Mouse (Mus musculus) brown adipose tissue, adult 24 weeks (tissue): ENCODE measurements around the gene Atp8a2. TPM values are rescaled to one million over a fixed set of nuclear protein-coding genes. Genes with fewer than 3 reads are reported as not detected.

Experiments
- H3K27ac ChIP-seq: fragments of 200-500 bp; replicated peaks from 2 replicates; pipeline ENCODE4 v1.5.1; 2012; ENCODE audit warnings: low read depth, mild to moderate bottlenecking, low read length
- H3K4me1 ChIP-seq: fragments of 200-500 bp; 2 replicates; pipeline ENCODE4 v1.6.1; 2012; ENCODE audit warnings: low read length, mixed read lengths; ENCODE audit not compliant: control insufficient read depth, insufficient read depth, insufficient read length
- H3K4me3 ChIP-seq: fragments of 200-500 bp; 2 replicates; pipeline ENCODE4 v1.5.1; 2012; ENCODE audit warnings: low read depth, mild to moderate bottlenecking, low read length, moderate library complexity; ENCODE audit not compliant: insufficient read depth
- polyA plus RNA-seq: library from polyadenylated mRNA; stranded (reverse); fragments of >200 nt; gene quantifications from 2 replicates; pipeline ENCODE4 v1.2.4, GENCODE M21; 2012; ENCODE audit not compliant: missing spikeins, insufficient read depth, insufficient read length

The Atp8a2 gene
- polyA plus RNA-seq, 1 experiment, result not detected

DNA sequence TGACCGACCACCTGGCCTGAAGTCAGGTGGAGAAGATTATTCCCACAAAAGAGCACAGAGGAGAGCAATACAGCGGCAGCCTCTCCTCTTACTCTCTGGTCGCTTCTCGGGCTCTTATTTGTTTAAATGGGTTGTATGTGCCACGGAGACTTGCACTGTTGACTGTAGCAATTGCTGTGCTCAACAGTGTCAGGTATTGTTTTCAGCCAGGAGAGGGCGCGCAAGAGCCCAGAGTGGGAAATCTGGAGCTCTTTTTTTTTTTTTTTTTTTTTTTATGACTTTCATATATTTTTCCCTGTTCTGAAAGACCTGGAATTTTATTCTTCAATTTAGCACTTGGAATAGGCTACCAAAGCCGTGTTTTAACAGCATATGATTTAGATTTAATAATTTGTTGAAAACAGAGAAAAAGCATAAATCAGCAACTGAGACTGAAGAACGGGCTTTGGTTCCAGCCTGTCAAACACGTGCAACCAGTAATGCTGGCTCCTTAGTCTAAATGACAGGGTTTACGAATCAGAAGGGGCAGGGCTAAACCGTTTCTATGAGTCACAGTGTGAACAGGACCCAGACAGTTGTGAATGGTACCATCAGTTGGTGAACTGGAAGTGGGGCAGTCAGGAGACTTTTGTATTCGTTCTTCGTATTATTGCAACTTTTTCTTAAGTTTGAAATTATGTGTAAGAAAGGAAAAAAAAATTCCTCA lies 583.9 kb downstream of the Atp8a2 start:
- Histone ChIP-seq H3K4me3 (no peak overlapping the region), H3K27ac (no peak overlapping the region), H3K4me1 (no peaks in the 10 kb centered on the region)

DNA sequence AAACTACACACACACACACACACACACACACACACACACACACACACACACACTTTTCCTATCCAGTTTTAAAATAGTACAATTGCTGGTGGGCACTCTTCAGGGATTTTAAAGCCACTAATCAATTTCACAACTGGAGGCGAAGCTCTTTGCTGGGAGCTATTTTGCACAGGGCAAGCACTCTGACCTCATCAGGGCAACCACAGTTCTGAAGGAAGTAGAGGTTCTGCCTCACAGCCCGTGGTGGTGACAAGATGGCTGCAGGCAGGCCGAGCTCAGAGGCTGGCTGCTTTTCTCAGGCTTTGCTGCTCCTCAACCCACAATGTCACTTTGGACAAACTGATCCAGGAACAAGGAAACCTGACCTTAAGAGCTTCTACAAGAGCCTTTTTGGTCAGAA lies 590.0 kb downstream of the Atp8a2 start:
- no peak overlapping the region for H3K4me3 ChIP-seq
- no peaks in the 10 kb centered on the region for H3K4me1 ChIP-seq
- H3K27ac ChIP-seq, result no peak overlapping the region

- Histone ChIP-seq H3K27ac (no peak overlapping the region), H3K4me1 (no peaks in the 10 kb centered on the region), H3K4me3 (no peak overlapping the region)
These were observed 591.2 kb downstream of the Atp8a2 start for GRCm38 (mm10) chr14:59605671-59606353.

DNA sequence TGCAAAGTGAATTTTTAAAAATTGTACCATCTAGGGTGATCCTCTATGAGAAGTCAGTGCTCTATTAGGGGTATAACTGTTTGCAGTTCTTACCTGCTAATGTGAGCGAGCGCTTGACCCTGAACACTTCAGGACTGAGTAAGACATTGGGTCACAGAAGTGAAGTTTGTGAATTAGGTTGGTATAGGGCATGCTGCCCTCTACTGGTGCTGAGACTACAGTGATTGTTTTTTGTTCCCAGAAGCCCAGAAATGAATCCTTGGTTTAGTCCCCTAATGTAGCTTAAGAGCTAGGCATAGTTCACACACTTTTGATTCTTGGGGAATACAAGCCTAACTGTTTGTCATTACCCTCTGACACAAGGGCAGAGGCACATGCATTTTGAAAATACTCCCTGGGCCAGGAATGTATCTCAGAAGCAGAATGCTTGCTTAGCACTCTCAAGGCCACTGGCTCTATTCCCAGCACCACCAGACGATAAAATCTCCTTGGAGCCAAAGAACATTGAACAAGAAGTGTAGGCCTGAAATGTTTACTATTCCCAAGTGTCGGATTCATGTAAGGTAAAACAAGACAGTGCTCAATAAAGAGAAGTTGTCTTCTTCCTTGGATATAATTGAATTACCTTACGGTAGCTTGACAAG lies 592.9 kb downstream of the Atp8a2 start:
- H3K4me3 ChIP-seq, result no peak overlapping the region
- H3K27ac ChIP-seq, result no peak overlapping the region
- H3K4me1 ChIP-seq, result no peaks in the 10 kb centered on the region

GRCm38 (mm10) chr14:59598260-59598627 lies 598.7 kb downstream of the Atp8a2 start:
- Histone ChIP-seq H3K4me3 (peak overlapping the region; percentile 99), H3K27ac (peak overlapping the region; percentile 92), H3K4me1 (no peaks in the 10 kb centered on the region)

DNA sequence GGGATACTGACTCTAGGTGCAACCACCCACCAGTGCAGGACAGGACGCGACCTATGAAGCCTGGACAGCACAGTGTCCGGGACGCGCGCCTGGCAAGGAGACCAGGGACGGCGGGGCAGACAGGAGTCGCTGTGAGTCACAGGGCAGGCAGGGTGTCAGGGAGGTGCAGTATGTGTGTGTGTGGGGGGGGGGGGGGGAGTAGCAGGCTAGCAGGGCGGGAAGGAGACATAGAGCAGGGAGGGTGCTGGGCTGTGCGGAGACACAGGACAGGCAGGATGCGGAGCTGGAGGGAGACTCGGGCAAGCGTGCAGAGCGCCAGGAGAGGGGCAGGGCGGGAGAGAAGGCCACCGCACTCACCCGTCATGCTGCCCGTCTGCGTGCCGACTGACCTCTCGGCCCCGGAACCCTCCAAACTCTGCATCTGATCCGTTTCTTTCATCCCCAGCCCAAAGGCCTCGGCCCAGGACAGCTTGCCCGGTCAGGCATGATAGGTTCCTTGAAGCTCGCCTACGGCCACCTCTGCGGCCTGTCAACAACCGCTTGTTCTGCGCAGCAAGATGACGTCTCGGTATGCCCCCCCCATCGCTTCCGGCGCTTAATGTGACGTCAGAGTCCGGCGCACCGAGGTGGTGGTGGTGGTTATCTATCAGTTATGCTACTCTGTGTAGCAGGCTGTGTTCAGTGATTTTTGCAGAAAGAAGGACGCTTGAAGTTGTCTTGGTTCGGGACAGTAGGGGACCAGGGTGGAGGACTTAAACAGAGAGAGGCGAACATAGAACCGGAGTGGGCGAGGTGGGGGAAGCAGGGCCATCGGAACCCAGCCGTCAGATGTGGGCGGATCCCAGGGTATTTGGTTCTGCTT lies 599.4 kb downstream of the Atp8a2 start, which contains the start of gene Cdadc1:
Gene Cdadc1 (minus strand): TSS at position 562 of the 862 bp plus-strand sequence.
- peak within 1 kb of the TSS; percentile 99 for H3K4me3 ChIP-seq
- H3K27ac ChIP-seq, result peak within 1 kb of the TSS; percentile 92
- no peaks in the 10 kb centered on the region for H3K4me1 ChIP-seq

DNA sequence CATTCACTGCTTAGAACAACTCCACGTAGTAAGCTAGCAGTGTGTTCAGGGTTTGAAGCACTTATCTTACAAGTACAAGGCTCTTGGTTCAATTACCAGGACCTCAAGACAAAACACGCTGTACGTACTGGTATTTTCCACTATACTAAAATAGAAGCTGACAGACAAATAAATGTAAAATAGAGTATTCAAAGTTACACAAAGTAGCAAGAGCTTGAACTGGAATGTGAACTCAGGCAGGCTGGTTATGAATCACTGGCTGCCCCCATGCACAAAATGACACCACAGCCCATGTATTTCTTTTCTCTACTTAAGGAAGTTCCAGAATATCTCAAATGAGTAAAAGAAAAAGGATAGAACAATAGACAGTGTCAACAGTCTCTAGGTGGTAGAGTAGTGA lies 602.0 kb downstream of the Atp8a2 start:
- Histone ChIP-seq H3K4me3 (no peak overlapping the region), H3K27ac (no peak overlapping the region), H3K4me1 (no peaks in the 10 kb centered on the region)

DNA sequence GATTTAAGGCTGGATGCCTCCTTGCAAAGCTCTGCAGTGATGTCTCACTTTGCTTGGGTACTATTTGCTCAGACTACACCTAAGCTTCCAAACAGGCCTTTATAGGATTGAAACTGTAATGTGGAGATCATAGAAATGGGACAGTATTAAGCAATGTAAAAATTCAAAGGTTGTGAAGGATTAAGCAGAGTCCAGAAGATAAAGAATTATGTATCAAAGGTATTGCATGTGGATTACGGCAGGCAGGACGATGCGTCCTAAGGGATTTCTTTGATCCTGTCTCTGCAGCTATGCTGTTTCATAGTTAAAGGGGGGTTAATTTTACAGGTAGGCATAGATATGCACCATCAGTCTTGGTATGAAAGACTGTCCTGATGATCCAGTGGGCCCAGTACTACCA lies 604.4 kb downstream of the Atp8a2 start:
- Histone ChIP-seq H3K4me1 (no peaks in the 10 kb centered on the region), H3K27ac (no peak overlapping the region), H3K4me3 (no peak overlapping the region)

- Histone ChIP-seq H3K27ac (no peak overlapping the region), H3K4me1 (no peaks in the 10 kb centered on the region)
These were observed 605.1 kb downstream of the Atp8a2 start for GRCm38 (mm10) chr14:59591901-59592300.

DNA sequence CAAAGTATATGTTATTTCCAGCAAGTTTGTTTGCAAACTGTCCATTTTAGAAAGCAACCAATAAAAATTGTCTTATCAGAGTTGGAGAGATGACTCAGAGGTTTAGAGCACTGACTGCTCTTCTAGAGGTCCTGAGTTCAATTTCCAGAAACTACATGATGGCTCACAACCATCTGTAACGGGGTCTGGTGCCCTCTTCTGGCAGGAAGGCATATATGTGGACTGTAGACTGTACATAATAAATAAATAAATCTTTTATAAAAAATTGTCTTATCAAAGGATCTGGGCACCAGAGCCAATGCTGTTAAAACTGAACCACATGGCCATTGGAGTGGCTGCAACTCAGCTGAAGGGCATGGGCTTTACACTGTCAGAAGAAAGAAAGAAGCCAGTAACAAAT lies 606.4 kb downstream of the Atp8a2 start:
- no peak overlapping the region for H3K4me3 ChIP-seq
- no peaks in the 10 kb centered on the region for H3K4me1 ChIP-seq
- no peak overlapping the region for H3K27ac ChIP-seq

More at GRCm38 (mm10) chr14:59591901-59592300, 605.1 kb downstream of the Atp8a2 start:
- H3K4me3 ChIP-seq, result no peak overlapping the region

Other genes starting within 250 kb of the Atp8a2 start
- not detected in 2 replicates for gene Nupl1, start 54.3 kb upstream of the Atp8a2 start, polyA plus RNA-seq
- gene Gm49336, start 54.3 kb upstream of the Atp8a2 start, polyA plus RNA-seq, result 9.5 and 11.7 TPM in 2 replicates
- gene Mtmr6, start 68.0 kb upstream of the Atp8a2 start, polyA plus RNA-seq, result 33.1 and 54.3 TPM in 2 replicates
- gene Amer2, start 176.1 kb upstream of the Atp8a2 start, polyA plus RNA-seq, result not detected in 2 replicates